Mouse (Mus musculus) kidney, adult 2 months (tissue): ENCODE measurements at regions not wholly inside any gene's neighbourhood (a gene's known extent, or its start where the extent isn't known, plus 50 kb on each side); places are given as distances from the start of the nearest gene placed in this dataset.

ENCODE experiments used
- CTCF ChIP-seq: fragments of 200-500 bp; conservative IDR thresholded peaks from 2 replicates; pipeline ENCODE4 v1.5.1; 2011; ENCODE audit warnings: low read depth, mild to moderate bottlenecking, control low read depth, low read length, moderate library complexity, mixed read lengths; ENCODE audit not compliant: insufficient read depth, insufficient read length
- POLR2A ChIP-seq: fragments of 200-500 bp; IDR thresholded peaks from one replicate; pipeline ENCODE4 v1.6.1; 2011; ENCODE audit warnings: low read depth, low read length, control low read depth

DNA sequence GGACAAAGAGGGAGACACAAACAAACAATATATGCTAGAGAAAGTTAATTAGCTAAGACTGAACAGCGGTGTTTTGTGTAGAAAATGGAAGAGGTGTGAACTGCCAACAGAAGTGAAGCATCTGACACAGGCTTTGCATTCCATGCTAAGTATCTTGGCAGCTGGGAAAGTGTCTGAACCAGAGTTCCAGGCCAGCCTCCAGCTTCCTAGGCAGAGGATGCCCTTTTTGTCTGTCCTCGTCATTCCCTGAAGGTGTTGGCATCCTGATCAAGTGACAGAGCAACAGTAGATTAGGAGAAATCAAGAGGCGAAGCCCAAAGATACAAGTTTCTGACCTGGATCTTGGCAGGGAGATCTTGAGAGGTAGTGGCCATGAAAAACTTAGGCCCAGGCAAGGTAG is 452.4 kb downstream of the Epha4 start:
- TF ChIP-seq CTCF (no peak), POLR2A (no peak)
